Mouse (Mus musculus) frontal cortex, postnatal 10 days (tissue): ENCODE measurements at regions not wholly inside any gene's neighbourhood (a gene's known extent, or its start where the extent isn't known, plus 50 kb on each side); places are given as distances from the start of the nearest gene placed in this dataset.

Source experiments
- DNase-seq, 2 experiments: peaks; one replicate each; pipeline ENCODE4 v3.0.0; 2022; ENCODE audit warnings: low spot score in 2 of 2, mixed read lengths in 1 of 2

DNA sequence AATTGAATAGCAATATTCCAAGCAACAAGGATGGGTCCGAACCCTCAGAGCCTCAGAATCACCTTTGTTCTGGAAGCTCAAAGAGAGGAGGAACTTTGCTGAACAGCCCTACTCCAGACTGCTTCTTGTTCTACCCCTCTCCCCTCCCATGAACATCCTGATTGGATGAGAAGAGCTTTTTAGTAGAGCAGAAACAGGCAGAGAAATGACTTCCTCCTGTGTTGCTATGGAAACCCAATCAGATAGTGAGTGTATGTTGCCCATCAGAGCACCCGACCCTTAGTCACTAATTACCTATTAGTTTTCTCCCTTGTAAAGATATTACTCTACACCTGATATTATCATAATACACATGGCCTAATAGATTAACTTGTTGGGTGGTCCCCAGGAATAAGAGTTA is 469.4 kb upstream of the Rgma start:
- no peak for DNase-seq

- DNase-seq = no peak
Measured at GRCm38 (mm10) chr7:72906536-72906935, 468.8 kb upstream of the Rgma start.

DNA sequence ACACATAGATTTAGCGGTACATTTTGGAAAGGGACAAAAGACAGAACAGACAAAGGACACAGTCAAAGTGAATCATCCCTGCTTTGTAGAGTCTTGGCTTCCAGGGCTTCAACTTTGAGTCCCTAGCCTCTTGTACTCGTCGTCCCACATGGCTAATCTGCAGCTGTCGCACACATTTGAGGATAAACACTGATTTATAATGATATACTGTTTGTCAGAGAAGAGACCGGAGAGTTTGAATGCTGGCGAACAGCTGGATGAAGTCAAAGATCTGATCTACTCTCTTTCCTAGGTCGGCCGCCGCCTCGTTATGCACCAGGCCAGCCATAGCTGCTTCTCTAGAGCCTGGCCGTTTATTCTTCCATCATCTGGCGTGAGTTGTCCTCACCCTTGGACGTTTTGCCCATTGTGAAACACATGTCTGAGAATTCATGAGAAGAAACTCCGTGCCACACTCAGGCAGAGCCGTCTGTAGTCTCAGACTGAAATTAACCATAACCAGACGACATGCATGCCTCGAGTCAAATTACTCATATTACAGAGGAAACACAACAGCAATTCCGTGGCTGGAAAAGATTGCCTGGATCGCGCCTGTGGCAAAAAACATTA is 448.4 kb upstream of the Rgma start:
- DNase-seq = no peak

DNA sequence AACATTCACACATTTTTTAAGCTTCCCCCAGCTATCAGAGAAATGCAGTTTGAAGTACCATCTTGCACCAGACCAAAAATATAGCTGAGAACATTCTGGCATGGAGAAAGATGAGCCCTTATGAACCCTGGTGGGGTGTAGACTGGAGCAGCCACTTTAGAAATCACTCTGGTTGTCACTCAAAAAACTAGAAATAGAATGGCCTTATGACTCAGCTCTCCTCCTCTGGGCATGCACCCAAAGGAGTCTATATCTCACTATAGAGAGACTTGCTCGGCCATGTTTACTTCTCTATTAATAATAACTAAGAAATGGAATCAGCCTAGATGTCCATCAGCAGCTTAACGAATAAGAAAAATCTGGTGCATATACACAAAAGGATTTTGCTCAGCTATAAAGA is 436.5 kb upstream of the Rgma start:
- DNase-seq = no peak

DNA sequence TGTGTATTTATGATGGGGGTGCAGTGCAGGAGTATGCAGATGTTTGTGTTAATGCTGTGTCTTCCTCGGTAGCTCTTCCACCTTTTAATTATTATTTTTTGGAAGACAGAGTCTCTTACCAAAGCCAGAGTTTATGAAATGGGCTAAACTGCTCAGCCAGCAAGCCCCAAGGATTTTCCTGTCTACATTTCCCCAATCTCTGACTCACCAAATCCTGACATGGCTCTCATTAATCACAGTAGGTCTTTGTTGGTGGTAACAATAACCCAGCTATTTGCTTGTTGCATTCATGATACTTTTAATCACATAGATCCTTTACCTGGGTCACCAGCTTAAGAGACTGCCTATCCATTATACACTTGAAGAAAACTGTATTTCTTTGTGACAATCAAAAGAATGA is 427.8 kb upstream of the Rgma start:
- no peak for DNase-seq

- DNase-seq = no peak
Measured at GRCm38 (mm10) chr7:72948026-72948425, 427.3 kb upstream of the Rgma start.

- no peak for DNase-seq
Measured at GRCm38 (mm10) chr7:72948666-72949065, 426.6 kb upstream of the Rgma start.

- DNase-seq = no peak
Measured at GRCm38 (mm10) chr7:72949886-72950285, 425.4 kb upstream of the Rgma start.

DNA sequence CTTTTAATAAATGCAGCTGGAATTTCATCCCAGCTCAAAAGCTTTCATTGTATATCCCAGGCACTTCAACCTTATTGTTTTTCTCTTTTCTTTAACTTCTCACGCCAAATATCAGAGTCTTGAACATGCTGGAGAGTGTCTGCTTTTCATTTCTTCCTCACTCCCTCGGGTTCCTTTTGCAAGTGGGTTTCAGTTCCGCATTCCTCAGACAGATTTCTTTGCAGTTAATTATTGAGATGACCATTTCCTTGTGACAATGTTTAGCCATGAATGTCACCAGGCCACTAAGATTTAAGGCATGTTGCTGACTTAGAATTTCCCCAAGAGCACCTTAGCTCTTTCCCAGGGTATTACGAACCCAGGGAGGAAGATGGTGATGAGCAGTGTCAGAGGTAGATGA is 417.6 kb upstream of the Rgma start:
- DNase-seq = no peak

DNA sequence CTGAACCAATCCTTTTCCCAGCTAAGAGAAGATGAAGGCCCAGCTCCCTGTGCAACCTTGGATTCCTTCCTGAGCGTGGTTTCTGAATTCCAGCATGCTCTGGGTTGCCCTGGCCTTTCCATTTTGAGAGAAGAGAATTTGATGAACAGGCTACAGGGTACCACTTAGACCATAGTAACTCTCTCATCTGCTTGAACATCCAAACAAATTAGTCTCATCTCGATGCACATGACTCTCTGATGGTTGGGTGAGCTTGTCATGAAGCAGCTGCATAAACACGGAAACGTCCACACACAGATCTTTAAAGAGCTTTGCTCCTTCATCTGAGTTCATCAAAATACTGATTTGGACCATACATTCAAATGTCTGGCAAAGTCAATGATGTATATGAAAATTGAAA is 414.0 kb upstream of the Rgma start:
- no peak for DNase-seq

- DNase-seq = no peak
Measured at GRCm38 (mm10) chr7:72962815-72963214, 412.5 kb upstream of the Rgma start.

- no peak for DNase-seq
Measured at GRCm38 (mm10) chr7:72963908-72964307, 411.4 kb upstream of the Rgma start.

- no peak for DNase-seq
Measured at GRCm38 (mm10) chr7:72968193-72968592, 407.1 kb upstream of the Rgma start.

GRCm38 (mm10) chr7:72971506-72972267 is 403.6 kb upstream of the Rgma start:
- DNase-seq = no peak

GRCm38 (mm10) chr7:72972397-72972796 is 402.9 kb upstream of the Rgma start:
- no peak for DNase-seq

DNA sequence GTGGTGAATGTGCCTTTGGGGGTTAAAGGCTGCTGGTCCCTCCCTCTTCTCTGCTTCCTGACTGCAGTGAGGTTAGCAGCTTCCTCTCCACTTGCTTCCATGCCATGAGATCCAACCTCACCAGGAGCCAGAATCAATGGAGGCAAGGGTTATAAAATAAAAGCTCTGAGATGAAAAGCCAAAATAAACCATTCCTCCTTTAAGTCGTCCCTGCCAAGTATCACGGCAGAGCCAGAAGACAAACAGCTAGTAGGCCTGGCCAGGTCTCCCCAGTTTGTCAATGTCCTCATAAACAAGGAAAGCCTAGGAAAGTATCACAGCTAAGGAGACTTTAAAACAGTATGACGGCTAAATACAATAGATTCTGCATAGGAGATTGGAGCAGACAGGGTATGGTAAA is 401.5 kb upstream of the Rgma start:
- no peak for DNase-seq

DNA sequence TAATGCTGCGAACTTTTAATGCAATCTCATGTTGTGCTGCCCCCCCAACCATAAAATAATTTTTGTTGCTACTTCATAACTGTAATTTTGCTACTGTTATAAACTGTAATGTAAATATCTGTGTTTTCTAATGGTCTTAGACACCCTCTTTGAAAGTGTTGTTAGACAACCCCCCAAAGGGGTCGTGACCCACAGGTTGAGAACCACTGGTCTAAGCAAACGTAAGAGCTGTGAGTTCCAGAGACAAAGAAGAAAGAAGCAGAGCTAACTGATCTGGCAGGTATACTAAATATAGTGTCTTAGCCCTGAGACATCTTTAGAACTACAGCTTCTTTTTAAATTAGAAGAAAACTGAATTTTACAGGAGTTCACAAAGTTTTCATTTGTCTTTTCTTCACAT is 400.9 kb upstream of the Rgma start:
- no peak for DNase-seq

- no peak for DNase-seq
Measured at GRCm38 (mm10) chr7:72990559-72991429, 384.5 kb upstream of the Rgma start.

DNA sequence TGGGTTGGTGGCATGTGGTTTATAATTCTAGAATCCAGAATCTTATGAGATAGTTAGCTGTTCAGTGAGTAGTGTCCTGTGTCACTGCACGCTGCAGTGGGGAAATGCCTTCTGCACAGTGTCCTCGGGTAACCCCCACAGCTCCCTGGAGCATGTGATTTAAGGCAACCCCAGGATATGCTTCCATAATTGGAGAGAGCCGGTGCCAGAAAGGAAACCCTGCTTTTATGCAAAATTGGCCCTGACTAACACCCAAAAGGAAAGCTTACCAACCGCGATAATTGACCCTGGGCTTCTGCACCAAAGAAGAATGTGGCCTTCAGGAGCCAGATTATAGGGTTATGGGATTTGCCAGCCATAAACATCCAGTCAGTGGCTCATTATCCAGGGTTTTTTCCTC is 376.9 kb upstream of the Rgma start:
- peak; percentile 21 to 26 for DNase-seq

DNA sequence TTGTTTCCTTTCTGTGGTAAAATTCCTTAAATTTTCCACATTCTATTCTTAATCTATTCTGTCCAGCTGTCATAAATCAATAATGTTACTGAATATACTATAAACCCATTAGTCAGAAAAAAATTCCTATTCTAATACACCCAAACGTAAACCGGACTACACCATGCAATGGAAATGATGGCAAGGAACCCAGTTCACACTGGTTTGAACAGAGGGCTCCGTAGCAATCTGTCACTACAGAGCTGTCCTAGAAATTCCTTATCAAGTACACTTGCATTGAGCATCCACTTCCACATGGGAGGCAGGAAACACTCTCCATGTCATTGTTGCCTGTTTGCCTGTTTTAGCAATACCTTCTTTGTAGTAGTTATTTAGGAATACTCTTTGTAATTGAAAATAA is 356.2 kb upstream of the Rgma start:
- DNase-seq = no peak

GRCm38 (mm10) chr7:73019764-73020354 is 355.4 kb upstream of the Rgma start:
- DNase-seq = no peak

- DNase-seq = no peak
Measured at GRCm38 (mm10) chr7:73021786-73022185, 353.5 kb upstream of the Rgma start.
